Mouse (Mus musculus) midbrain, postnatal 0 days (tissue): ENCODE measurements around the gene Rerg. TPM values are rescaled to one million over a fixed set of nuclear protein-coding genes. Genes with fewer than 3 reads are reported as not detected.
A peak's percentile ranks its signal among the peaks of the same experiment; 100 is the strongest.

Source experiments
- ATAC-seq: fragments of 200-750 bp; cut with Nextera tagmentation; 2 replicates; pipeline ENCODE4 v1.8.0; 2017; ENCODE audit warnings: moderate number of reproducible peaks, mild to moderate bottlenecking, moderate TSS enrichment, moderate library complexity; ENCODE audit not compliant: low FRiP score
- DNase-seq: peaks from one replicate; pipeline ENCODE4 v3.0.0-alpha.2; 2015; ENCODE audit warnings: low spot score
- H3K27ac ChIP-seq: fragments of 300-500 bp; sonication (generic); 2 replicates; pipeline ENCODE4 v1.5.1; 2014; ENCODE audit warnings: low read depth, mild to moderate bottlenecking, low read length, mixed read lengths
- H3K27me3 ChIP-seq: fragments of 300-500 bp; sonication (generic); 2 replicates; pipeline ENCODE4 v1.6.1; 2014; ENCODE audit warnings: low read length, control low read depth, mixed read lengths; ENCODE audit not compliant: insufficient read depth
- H3K36me3 ChIP-seq: fragments of 300-500 bp; sonication (generic); 2 replicates; pipeline ENCODE4 v1.6.1; 2014; ENCODE audit warnings: low read length, control low read depth, mixed read lengths; ENCODE audit not compliant: insufficient read depth
- H3K4me1 ChIP-seq: fragments of 300-500 bp; sonication (generic); 2 replicates; pipeline ENCODE4 v1.6.1; 2014; ENCODE audit warnings: mild to moderate bottlenecking, control low read depth, antibody characterized with exemption, low read length, mixed read lengths; ENCODE audit not compliant: insufficient read depth
- H3K4me2 ChIP-seq: fragments of 300-500 bp; sonication (generic); 2 replicates; pipeline ENCODE4 v1.6.1; 2014; ENCODE audit warnings: low read depth, mild to moderate bottlenecking, low read length, mixed read lengths; ENCODE audit not compliant: poor library complexity, severe bottlenecking
- H3K4me3 ChIP-seq: fragments of 300-500 bp; sonication (generic); 2 replicates; pipeline ENCODE4 v1.5.1; 2014; ENCODE audit warnings: low read depth, mild to moderate bottlenecking, low read length, moderate library complexity
- H3K9ac ChIP-seq: fragments of 300-500 bp; sonication (generic); replicated peaks from 2 replicates; pipeline ENCODE4 v1.6.1; 2014; ENCODE audit warnings: mild to moderate bottlenecking, low read length, moderate library complexity, mixed read lengths; ENCODE audit not compliant: poor library complexity, severe bottlenecking
- H3K9me3 ChIP-seq: fragments of 300-500 bp; sonication (generic); 2 replicates; pipeline ENCODE4 v1.6.1; 2016; ENCODE audit warnings: low read length, control low read depth
- CTCF ChIP-seq: IDR thresholded peaks from 2 replicates; pipeline ENCODE4 v1.5.1; 2016; ENCODE audit warnings: antibody characterized with exemption, mild to moderate bottlenecking
- WGBS: fragments of 180-500 bp; shearing (Covaris S2); extraction: QIAGEN DNeasy Blood & Tissue Kit; methylation state at CpG from one replicate; pipeline ENCODE4 v1.1.7; 2014; 5-methylcytosine and 5-hydroxymethylcytosine counted together
- polyA plus RNA-seq: library from polyadenylated mRNA; unstranded; fragments of >200 nt; fragmentation: Nextera tagmentation; extraction: Ambion mirVana; gene quantifications from 2 replicates; pipeline ENCODE4 v1.2.1, GENCODE M21; 2015
- total RNA-seq: library from RNA; depleted of rRNA; stranded (reverse); fragments of >200 nt; gene quantifications from 2 replicates; pipeline ENCODE4 v1.2.3, GENCODE M21; 2014; rRNA removed

Gene Rerg
- total and polyA plus RNA-seq, 2 experiments from 2014 or later: 0.82 to 8.3 TPM

- ATAC-seq (no peak), DNase-seq (no peak)
- no peak overlapping the region for H3K9ac ChIP-seq
- H3K9me3 ChIP-seq: no peaks in the 10 kb centered on the region
- no peak overlapping the region for H3K4me3 ChIP-seq
- TF ChIP-seq CTCF: no peak
- no peak overlapping the region for H3K27ac ChIP-seq
- no peaks in the 10 kb centered on the region for H3K4me1 ChIP-seq
- H3K4me2 ChIP-seq: no peak overlapping the region
- H3K27me3 ChIP-seq: no peaks in the 10 kb centered on the region
- no peaks in the 10 kb centered on the region for H3K36me3 ChIP-seq
- WGBS: 79% methylated on average over 2 of the region's 2 CpGs
These were observed 145.8 kb downstream of the Rerg start for GRCm38 (mm10) chr6:137024541-137024940.

- H3K27me3 ChIP-seq: no peaks in the 10 kb centered on the region
- H3K4me1 ChIP-seq: no peaks in the 10 kb centered on the region
- 85% methylated on average over 7 of the region's 7 CpGs for WGBS
- H3K4me3 ChIP-seq: no peak overlapping the region
- no peak for TF ChIP-seq CTCF
- no peak overlapping the region for H3K9ac ChIP-seq
- DNase-seq: no peak
- no peak overlapping the region for H3K4me2 ChIP-seq
- H3K9me3 ChIP-seq: no peaks in the 10 kb centered on the region
- no peaks in the 10 kb centered on the region for H3K36me3 ChIP-seq
- no peak for ATAC-seq
- H3K27ac ChIP-seq: no peak overlapping the region
These were observed 152.9 kb downstream of the Rerg start for GRCm38 (mm10) chr6:137017216-137017973.

GRCm38 (mm10) chr6:137014346-137014745, 156.0 kb downstream of the Rerg start:
- no peaks in the 10 kb centered on the region for H3K4me1 ChIP-seq
- ATAC-seq: no peak
- H3K27me3 ChIP-seq: no peaks in the 10 kb centered on the region
- H3K36me3 ChIP-seq: no peaks in the 10 kb centered on the region
- no peak overlapping the region for H3K27ac ChIP-seq
- TF ChIP-seq CTCF: no peak
- WGBS: 71% methylated on average over 6 of the region's 6 CpGs
- no peak overlapping the region for H3K4me3 ChIP-seq
- no peak overlapping the region for H3K9ac ChIP-seq
- H3K4me2 ChIP-seq: no peak overlapping the region
- H3K9me3 ChIP-seq: no peaks in the 10 kb centered on the region
- DNase-seq: peak; percentile 32

GRCm38 (mm10) chr6:137011187-137011586, 159.1 kb downstream of the Rerg start:
- Histone ChIP-seq H3K9me3 (no peaks in the 10 kb centered on the region), H3K4me2 (no peak overlapping the region), H3K36me3 (no peaks in the 10 kb centered on the region), H3K4me3 (no peak overlapping the region), H3K4me1 (no peaks in the 10 kb centered on the region), H3K27me3 (no peaks in the 10 kb centered on the region), H3K9ac (no peak overlapping the region), H3K27ac (no peak overlapping the region)
- no peak for DNase-seq
- no peak for ATAC-seq
- WGBS: 83% methylated on average over 5 of the region's 5 CpGs
- no peak for TF ChIP-seq CTCF

Other genes starting within 250 kb of the Rerg start
- gene Erp27, start 248.3 kb downstream of the Rerg start, total RNA-seq: not detected in 2 replicates
- gene Erp27, start 248.3 kb downstream of the Rerg start, polyA plus RNA-seq: not detected in 2 replicates
- 0.05 and 0.19 TPM in 2 replicates for gene Pde6h, start 246.7 kb downstream of the Rerg start, total RNA-seq
- 0.37 and 0.84 TPM in 2 replicates for gene Pde6h, start 246.7 kb downstream of the Rerg start, polyA plus RNA-seq
- gene Arhgdib, start 228.6 kb downstream of the Rerg start, total RNA-seq: 8.3 and 9.0 TPM in 2 replicates
- 16.1 and 19.0 TPM in 2 replicates for gene Arhgdib, start 228.6 kb downstream of the Rerg start, polyA plus RNA-seq
- 122 and 134 TPM in 2 replicates for gene Ptpro, start 81.8 kb upstream of the Rerg start, total RNA-seq
- 54.8 and 58.7 TPM in 2 replicates for gene Ptpro, start 81.8 kb upstream of the Rerg start, polyA plus RNA-seq